Mouse (Mus musculus): Measurements from ENCODE around the gene Synm. TPM values are rescaled to one million over a fixed set of nuclear protein-coding genes. Genes with fewer than 3 reads are reported as not detected.
A peak's percentile ranks its signal among the peaks of the same experiment; 100 is the strongest.

Synm gene
- polyA plus RNA-seq (2014; fragmentation: Nextera tagmentation; extraction: Ambion mirVana) = 2.2 and 2.4 TPM in 2 replicates

- WGBS = under 1% methylated on average over 32 of the region's 37 CpGs
- ATAC-seq (ENCODE audit: low read depth) (peak; percentile 91), DNase-seq (ENCODE audit: low spot score) (peak; percentile 81)
- Histone ChIP-seq H3K27ac (replicated peaks; ENCODE audit: low read depth, low read length) (no peak within 1 kb of the TSS), H3K36me3 (ENCODE audit: control insufficient read depth, insufficient read depth, low read length) (no peaks in the 10 kb centered on the region), H3K27me3 (replicated peaks; ENCODE audit: control insufficient read depth, insufficient read depth, low read length) (peaks cover 14% of the 10 kb centered on the region; the same call in 1 of the 2 replicates), H3K9me3 (ENCODE audit: control insufficient read depth, low read length) (no peaks in the 10 kb centered on the region), H3K4me2 (ENCODE audit: low read depth, low read length) (peak within 1 kb of the TSS; percentile 100), H3K4me3 (ENCODE audit: low read depth, low read length) (peak within 1 kb of the TSS; percentile 57), H3K4me1 (ENCODE audit: control insufficient read depth, insufficient read depth, low read length) (peaks cover 7% of the 10 kb centered on the region), H3K9ac (ENCODE audit: low read depth, low read length) (peak within 1 kb of the TSS; percentile 57)
Observed at GRCm38 (mm10) chr7:67759629-67759995, at the start of gene Synm. Synm (minus strand) TSS chr7:67759742.

DNA sequence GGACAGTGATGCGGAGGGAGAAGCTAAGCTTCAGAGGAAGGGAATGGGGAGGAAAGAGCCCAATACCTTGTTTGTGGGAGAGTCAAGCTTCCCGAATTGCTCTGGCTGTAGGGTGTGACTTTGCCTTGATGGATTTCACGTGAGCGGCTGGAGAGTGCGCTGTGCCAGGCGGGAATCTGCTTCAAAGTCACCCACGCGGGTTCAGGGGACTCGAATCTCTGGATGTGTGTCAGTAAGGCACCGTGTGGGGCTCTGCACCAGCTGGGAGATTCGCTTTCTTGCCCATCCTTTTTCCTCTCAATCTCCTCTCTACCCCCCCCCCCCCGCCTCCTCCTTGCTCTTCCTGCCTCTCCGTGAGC, 44.3 kb upstream of the Synm start:
- H3K4me1 ChIP-seq (ENCODE audit: control insufficient read depth, insufficient read depth, low read length) = 0 out of 2 replicates have a peak, but pooled peaks cover 7% of the 10 kb centered on the region
- ATAC-seq (ENCODE audit: low read depth) = no peak; the same call in 1 of the 2 replicates
- H3K36me3 ChIP-seq (ENCODE audit: control insufficient read depth, insufficient read depth, low read length) = no peaks in the 10 kb centered on the region
- WGBS = 9% methylated on average over 12 of the region's 13 CpGs
- peak overlapping the region; percentile 45 for H3K9ac ChIP-seq (ENCODE audit: low read depth, low read length)
- peak overlapping the region; percentile 40 for H3K4me3 ChIP-seq (ENCODE audit: low read depth, low read length)
- H3K9me3 ChIP-seq (ENCODE audit: control insufficient read depth, low read length) = no peaks in the 10 kb centered on the region
- no peaks in the 10 kb centered on the region for H3K27me3 ChIP-seq (replicated peaks; ENCODE audit: control insufficient read depth, insufficient read depth, low read length)
- no peak overlapping the region for H3K27ac ChIP-seq (replicated peaks; ENCODE audit: low read depth, low read length)
- no peak for DNase-seq (ENCODE audit: low spot score)
- peak overlapping the region; percentile 71 for H3K4me2 ChIP-seq (ENCODE audit: low read depth, low read length)

DNA sequence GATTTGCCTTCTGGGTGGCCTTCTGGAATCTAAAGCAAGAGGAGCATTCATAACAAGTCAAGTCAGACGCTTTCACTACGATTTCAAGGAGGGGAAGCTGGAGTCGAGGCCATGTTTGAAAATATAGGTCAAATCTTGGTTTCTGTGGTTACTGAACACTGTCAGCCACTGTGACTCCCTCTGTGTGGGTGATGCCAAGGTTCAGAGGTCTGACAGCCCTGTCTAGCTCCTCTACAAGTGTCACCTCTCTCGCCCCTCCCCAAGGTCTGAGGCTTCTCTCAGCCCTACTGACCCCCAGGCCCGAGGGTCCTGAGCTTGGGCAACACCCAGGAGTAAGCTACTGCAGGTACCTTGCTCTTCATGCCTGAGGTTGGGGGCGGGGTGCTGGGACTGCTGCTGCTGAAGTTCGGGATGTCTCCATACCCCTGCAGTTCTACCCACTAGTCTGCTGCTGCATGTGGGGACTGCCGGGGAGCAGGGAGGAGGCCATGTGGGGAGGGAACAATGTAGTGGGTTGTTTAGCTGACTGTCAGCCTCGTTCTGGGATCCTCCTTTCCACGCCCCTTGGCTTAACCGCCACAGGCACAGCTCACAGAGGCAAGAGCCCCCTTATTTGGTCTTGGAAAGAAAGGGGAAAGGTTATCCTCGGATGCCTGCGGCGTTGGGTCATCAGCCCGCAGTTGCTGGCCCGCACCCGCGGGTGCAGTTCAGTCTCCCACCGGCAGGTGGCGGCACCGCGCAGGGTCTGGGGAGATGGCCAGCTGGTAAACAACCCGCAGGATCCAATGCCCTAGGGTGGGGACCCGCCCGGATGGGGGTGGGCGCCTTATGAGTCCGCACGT, 43.7 kb upstream of the Synm start:
- 0 out of 2 replicates have a peak overlapping the region, but pooled peaks have one; percentile 13 for H3K27ac ChIP-seq (replicated peaks; ENCODE audit: low read depth, low read length)
- WGBS = 11% methylated on average over 28 of the region's 28 CpGs
- no peaks in the 10 kb centered on the region for H3K36me3 ChIP-seq (ENCODE audit: control insufficient read depth, insufficient read depth, low read length)
- peak overlapping the region; percentile 71 for H3K4me2 ChIP-seq (ENCODE audit: low read depth, low read length)
- no peaks in the 10 kb centered on the region for H3K9me3 ChIP-seq (ENCODE audit: control insufficient read depth, low read length)
- peak overlapping the region; percentile 45 for H3K9ac ChIP-seq (ENCODE audit: low read depth, low read length)
- peak; percentile 85 for ATAC-seq (ENCODE audit: low read depth)
- H3K4me1 ChIP-seq (ENCODE audit: control insufficient read depth, insufficient read depth, low read length) = 0 out of 2 replicates have a peak, but pooled peaks cover 7% of the 10 kb centered on the region
- H3K4me3 ChIP-seq (ENCODE audit: low read depth, low read length) = peak overlapping the region; percentile 40
- no peaks in the 10 kb centered on the region for H3K27me3 ChIP-seq (replicated peaks; ENCODE audit: control insufficient read depth, insufficient read depth, low read length)
- DNase-seq (ENCODE audit: low spot score) = peak; percentile 79

DNA sequence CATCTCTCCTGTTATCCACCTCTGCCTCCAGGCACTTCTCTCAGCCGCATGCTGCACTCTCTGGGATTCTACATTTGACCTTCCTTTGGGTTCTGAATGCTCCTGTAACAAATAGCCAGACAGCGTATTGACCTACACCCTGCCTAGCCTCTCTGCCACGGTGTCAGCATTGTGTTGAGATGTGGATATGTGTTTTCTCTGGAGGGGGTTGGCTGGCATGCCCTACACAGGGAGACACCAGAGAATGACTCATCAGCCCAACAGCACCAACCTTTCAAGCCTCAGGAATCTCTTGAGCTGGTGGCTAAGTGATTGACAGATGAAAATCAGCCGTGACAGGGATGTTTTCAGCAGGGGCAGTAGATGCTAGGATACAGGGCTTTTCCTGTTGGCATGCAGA, 41.5 kb upstream of the Synm start:
- H3K4me1 ChIP-seq (ENCODE audit: control insufficient read depth, insufficient read depth, low read length) = 0 out of 2 replicates have a peak, but pooled peaks cover 7% of the 10 kb centered on the region
- H3K9me3 ChIP-seq (ENCODE audit: control insufficient read depth, low read length) = no peaks in the 10 kb centered on the region
- no peak overlapping the region for H3K4me3 ChIP-seq (ENCODE audit: low read depth, low read length)
- no peak overlapping the region for H3K27ac ChIP-seq (replicated peaks; ENCODE audit: low read depth, low read length)
- H3K36me3 ChIP-seq (ENCODE audit: control insufficient read depth, insufficient read depth, low read length) = no peaks in the 10 kb centered on the region
- ATAC-seq (ENCODE audit: low read depth) (no peak), DNase-seq (ENCODE audit: low spot score) (no peak)
- no peaks in the 10 kb centered on the region for H3K27me3 ChIP-seq (replicated peaks; ENCODE audit: control insufficient read depth, insufficient read depth, low read length)
- 44% methylated on average over 4 of the region's 4 CpGs for WGBS
- no peak overlapping the region for H3K9ac ChIP-seq (ENCODE audit: low read depth, low read length)
- H3K4me2 ChIP-seq (ENCODE audit: low read depth, low read length) = no peak overlapping the region

GRCm38 (mm10) chr7:67800547-67800946, 41.0 kb upstream of the Synm start:
- Histone ChIP-seq H3K4me3 (ENCODE audit: low read depth, low read length) (no peak overlapping the region), H3K9ac (ENCODE audit: low read depth, low read length) (no peak overlapping the region), H3K4me2 (ENCODE audit: low read depth, low read length) (no peak overlapping the region), H3K27me3 (replicated peaks; ENCODE audit: control insufficient read depth, insufficient read depth, low read length) (no peaks in the 10 kb centered on the region), H3K36me3 (ENCODE audit: control insufficient read depth, insufficient read depth, low read length) (no peaks in the 10 kb centered on the region), H3K9me3 (ENCODE audit: control insufficient read depth, low read length) (no peaks in the 10 kb centered on the region), H3K27ac (replicated peaks; ENCODE audit: low read depth, low read length) (no peak overlapping the region), H3K4me1 (ENCODE audit: control insufficient read depth, insufficient read depth, low read length) (0 out of 2 replicates have a peak, but pooled peaks cover 7% of the 10 kb centered on the region)
- 85% methylated on average over 6 of the region's 6 CpGs for WGBS
- ATAC-seq (ENCODE audit: low read depth) = no peak
- DNase-seq (ENCODE audit: low spot score) = peak; percentile 23

DNA sequence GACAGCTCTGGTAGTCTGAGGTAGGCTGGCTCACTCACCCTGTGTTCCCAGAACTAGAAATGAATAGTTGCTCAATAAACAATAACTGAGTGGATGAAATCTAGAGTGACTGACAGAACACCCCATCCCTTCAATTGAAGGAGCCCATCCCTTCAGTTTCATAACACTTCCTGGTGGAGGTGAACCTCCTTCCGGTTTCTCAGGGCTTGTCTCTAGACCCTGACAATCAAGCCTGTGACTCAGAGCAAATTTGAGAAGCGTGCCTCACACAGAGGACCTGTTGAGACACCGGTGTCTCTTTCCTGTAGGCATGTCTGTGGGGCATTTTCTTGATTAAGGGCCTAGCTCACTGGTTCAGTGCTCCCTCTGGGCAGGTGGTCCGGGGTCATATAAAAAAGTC, 38.9 kb upstream of the Synm start:
- Histone ChIP-seq H3K4me3 (ENCODE audit: low read depth, low read length) (no peak overlapping the region), H3K4me1 (ENCODE audit: control insufficient read depth, insufficient read depth, low read length) (0 out of 2 replicates have a peak, but pooled peaks cover 7% of the 10 kb centered on the region), H3K27ac (replicated peaks; ENCODE audit: low read depth, low read length) (no peak overlapping the region), H3K9me3 (ENCODE audit: control insufficient read depth, low read length) (no peaks in the 10 kb centered on the region), H3K36me3 (ENCODE audit: control insufficient read depth, insufficient read depth, low read length) (no peaks in the 10 kb centered on the region), H3K9ac (ENCODE audit: low read depth, low read length) (no peak overlapping the region), H3K27me3 (replicated peaks; ENCODE audit: control insufficient read depth, insufficient read depth, low read length) (no peaks in the 10 kb centered on the region), H3K4me2 (ENCODE audit: low read depth, low read length) (no peak overlapping the region)
- DNase-seq (ENCODE audit: low spot score) (no peak), ATAC-seq (ENCODE audit: low read depth) (no peak)
- WGBS = 69% methylated on average over 4 of the region's 4 CpGs

DNA sequence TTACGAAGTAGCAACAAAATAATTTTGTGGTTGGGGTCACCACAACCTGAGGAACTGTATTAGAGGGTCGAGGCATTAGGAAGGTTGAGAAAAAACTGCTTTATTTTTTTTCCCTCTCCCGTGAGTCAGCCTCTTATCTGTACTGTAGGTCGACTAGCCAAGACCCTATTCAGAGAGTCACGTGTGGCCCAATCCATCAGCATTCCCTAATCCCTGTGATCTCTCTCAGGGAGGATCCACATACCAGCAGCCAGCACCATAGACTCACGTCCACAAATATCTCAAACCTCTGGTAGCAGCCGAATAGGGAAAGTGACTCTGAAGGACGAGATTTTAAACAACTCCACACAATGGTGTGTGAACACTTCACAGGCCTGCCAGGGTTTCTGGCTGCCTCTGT, 37.5 kb upstream of the Synm start:
- no peak overlapping the region for H3K27ac ChIP-seq (replicated peaks; ENCODE audit: low read depth, low read length)
- ATAC-seq (ENCODE audit: low read depth) = peak; percentile 24; the same call in 1 of the 2 replicates
- WGBS = 30% methylated on average over 8 of the region's 8 CpGs
- H3K36me3 ChIP-seq (ENCODE audit: control insufficient read depth, insufficient read depth, low read length) = no peaks in the 10 kb centered on the region
- no peak overlapping the region for H3K4me2 ChIP-seq (ENCODE audit: low read depth, low read length)
- H3K4me1 ChIP-seq (ENCODE audit: control insufficient read depth, insufficient read depth, low read length) = no peaks in the 10 kb centered on the region
- peak; percentile 12 for DNase-seq (ENCODE audit: low spot score)
- H3K9ac ChIP-seq (ENCODE audit: low read depth, low read length) = no peak overlapping the region
- H3K27me3 ChIP-seq (replicated peaks; ENCODE audit: control insufficient read depth, insufficient read depth, low read length) = no peaks in the 10 kb centered on the region
- no peaks in the 10 kb centered on the region for H3K9me3 ChIP-seq (ENCODE audit: control insufficient read depth, low read length)
- no peak overlapping the region for H3K4me3 ChIP-seq (ENCODE audit: low read depth, low read length)

DNA sequence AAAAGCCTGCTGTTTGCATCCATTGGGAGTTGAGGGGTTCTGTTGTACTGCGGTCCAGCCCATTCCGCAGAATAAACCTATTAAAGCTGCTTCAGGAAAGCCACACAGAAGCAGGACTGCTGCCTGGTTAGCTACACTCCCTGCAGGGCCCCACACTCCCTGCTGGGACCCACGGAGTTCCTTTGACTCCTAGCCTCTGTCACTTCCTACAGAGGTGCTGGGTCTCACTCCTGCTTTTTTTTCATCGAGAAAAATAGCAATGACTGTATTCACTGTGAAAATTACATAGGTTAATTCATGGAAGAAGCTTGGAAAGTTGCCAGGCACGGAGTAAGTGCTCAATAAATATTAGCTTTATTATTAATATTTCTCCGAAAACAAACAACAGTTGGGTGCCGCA, 33.9 kb upstream of the Synm start:
- Histone ChIP-seq H3K4me1 (ENCODE audit: control insufficient read depth, insufficient read depth, low read length) (no peaks in the 10 kb centered on the region), H3K4me3 (ENCODE audit: low read depth, low read length) (no peak overlapping the region), H3K27ac (replicated peaks; ENCODE audit: low read depth, low read length) (no peak overlapping the region), H3K27me3 (replicated peaks; ENCODE audit: control insufficient read depth, insufficient read depth, low read length) (no peaks in the 10 kb centered on the region), H3K36me3 (ENCODE audit: control insufficient read depth, insufficient read depth, low read length) (no peaks in the 10 kb centered on the region), H3K9ac (ENCODE audit: low read depth, low read length) (no peak overlapping the region), H3K4me2 (ENCODE audit: low read depth, low read length) (no peak overlapping the region), H3K9me3 (ENCODE audit: control insufficient read depth, low read length) (no peaks in the 10 kb centered on the region)
- ATAC-seq (ENCODE audit: low read depth) = no peak
- 66% methylated on average over 7 of the region's 7 CpGs for WGBS
- no peak for DNase-seq (ENCODE audit: low spot score)

DNA sequence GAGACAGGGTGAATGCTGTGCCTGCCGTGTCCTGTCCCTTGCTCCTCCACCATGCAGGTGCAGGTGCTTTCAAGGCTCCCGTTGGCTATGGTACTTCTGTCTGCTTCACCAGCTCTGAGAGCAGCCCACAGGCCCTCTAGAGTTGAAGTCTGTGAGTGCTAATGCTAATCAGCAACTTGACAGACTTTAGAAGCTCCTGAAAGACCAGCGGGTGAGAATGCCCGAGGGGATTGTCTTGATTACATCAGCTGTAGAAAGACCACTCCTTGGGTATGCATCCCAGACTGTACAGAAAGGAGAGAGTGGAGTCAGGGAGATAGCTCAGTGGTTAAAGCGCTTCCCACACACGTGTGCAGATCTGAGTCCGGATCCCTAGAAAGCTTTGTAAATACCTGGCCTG, 31.7 kb upstream of the Synm start:
- WGBS = 52% methylated on average over 7 of the region's 7 CpGs
- H3K4me2 ChIP-seq (ENCODE audit: low read depth, low read length) = no peak overlapping the region
- H3K9me3 ChIP-seq (ENCODE audit: control insufficient read depth, low read length) = no peaks in the 10 kb centered on the region
- no peaks in the 10 kb centered on the region for H3K36me3 ChIP-seq (ENCODE audit: control insufficient read depth, insufficient read depth, low read length)
- H3K4me3 ChIP-seq (ENCODE audit: low read depth, low read length) = no peak overlapping the region
- no peak overlapping the region for H3K9ac ChIP-seq (ENCODE audit: low read depth, low read length)
- no peaks in the 10 kb centered on the region for H3K4me1 ChIP-seq (ENCODE audit: control insufficient read depth, insufficient read depth, low read length)
- DNase-seq (ENCODE audit: low spot score) (no peak), ATAC-seq (ENCODE audit: low read depth) (no peak)
- H3K27me3 ChIP-seq (replicated peaks; ENCODE audit: control insufficient read depth, insufficient read depth, low read length) = no peaks in the 10 kb centered on the region
- H3K27ac ChIP-seq (replicated peaks; ENCODE audit: low read depth, low read length) = no peak overlapping the region

Data from embryonic facial prominence, embryonic 14.5 days (tissue).